Mouse (Mus musculus) heart, postnatal 0 days (tissue): ENCODE data around the gene Pitpnm2. TPM values are rescaled to one million over a fixed set of nuclear protein-coding genes. Genes with fewer than 3 reads are reported as not detected.

Source experiments
- ATAC-seq: fragments of 200-750 bp; cut with Nextera tagmentation; 2 replicates; pipeline ENCODE4 v1.8.0; 2017; ENCODE audit warnings: low read depth, moderate number of reproducible peaks, moderate library complexity; ENCODE audit not compliant: insufficient read depth
- DNase-seq: peaks from one replicate; pipeline ENCODE4 v3.0.0-alpha.2; 2016; ENCODE audit warnings: low spot score
- H3K27ac ChIP-seq: fragments of 300-500 bp; sonication (generic); 2 replicates; pipeline ENCODE4 v1.5.1; 2014; ENCODE audit warnings: low read depth, mild to moderate bottlenecking
- H3K27me3 ChIP-seq: fragments of 300-500 bp; sonication (generic); 2 replicates; pipeline ENCODE4 v1.6.1; 2014; ENCODE audit warnings: low read length, mixed read lengths; ENCODE audit not compliant: control insufficient read depth, insufficient read depth
- H3K36me3 ChIP-seq: fragments of 300-500 bp; sonication (generic); replicated peaks from 2 replicates; pipeline ENCODE4 v1.6.1; 2014; ENCODE audit warnings: low read length, mixed read lengths; ENCODE audit not compliant: control insufficient read depth, insufficient read depth
- H3K4me1 ChIP-seq: fragments of 300-500 bp; sonication (generic); 2 replicates; pipeline ENCODE4 v1.6.1; 2014; ENCODE audit warnings: antibody characterized with exemption; ENCODE audit not compliant: control insufficient read depth, insufficient read depth
- H3K4me2 ChIP-seq: fragments of 300-500 bp; sonication (generic); 2 replicates; pipeline ENCODE4 v1.6.1; 2014; ENCODE audit warnings: low read depth, mild to moderate bottlenecking, low read length, moderate library complexity
- H3K4me3 ChIP-seq: fragments of 300-500 bp; sonication (generic); 2 replicates; pipeline ENCODE4 v1.5.1; 2014; ENCODE audit warnings: low read depth, low read length
- H3K9ac ChIP-seq: fragments of 300-500 bp; sonication (generic); replicated peaks from 2 replicates; pipeline ENCODE4 v1.6.1; 2014; ENCODE audit warnings: low read depth, low read length, mixed read lengths
- H3K9me3 ChIP-seq: fragments of 300-500 bp; sonication (generic); replicated peaks from 2 replicates; pipeline ENCODE4 v1.6.1; 2016; ENCODE audit warnings: low read length; ENCODE audit not compliant: control insufficient read depth
- CTCF ChIP-seq: IDR thresholded peaks from 2 replicates; pipeline ENCODE4 v1.5.1; 2016; ENCODE audit warnings: antibody characterized with exemption, control low read depth, low read depth
- EP300 ChIP-seq: IDR thresholded peaks from 2 replicates; pipeline ENCODE4 v1.6.1; 2016; ENCODE audit warnings: antibody characterized with exemption, low read depth
- WGBS: fragments of 180-500 bp; shearing (Covaris S2); extraction: QIAGEN DNeasy Blood & Tissue Kit; methylation state at CpG from one replicate; pipeline ENCODE4 v1.1.7; 2014; 5-methylcytosine and 5-hydroxymethylcytosine counted together
- polyA plus RNA-seq: library from polyadenylated mRNA; unstranded; fragments of >200 nt; fragmentation: Nextera tagmentation; extraction: Ambion mirVana; gene quantifications from 2 replicates; pipeline ENCODE4 v1.2.1, GENCODE M21; 2015
- total RNA-seq: library from RNA; depleted of rRNA; stranded (reverse); fragments of >200 nt; gene quantifications from 2 replicates; pipeline ENCODE4 v1.2.3, GENCODE M21; 2014; ENCODE audit warnings: low replicate concordance

Pitpnm2 gene
- total and polyA plus RNA-seq, 2 experiments from 2014 or later = 3.2 to 17.1 TPM

DNA sequence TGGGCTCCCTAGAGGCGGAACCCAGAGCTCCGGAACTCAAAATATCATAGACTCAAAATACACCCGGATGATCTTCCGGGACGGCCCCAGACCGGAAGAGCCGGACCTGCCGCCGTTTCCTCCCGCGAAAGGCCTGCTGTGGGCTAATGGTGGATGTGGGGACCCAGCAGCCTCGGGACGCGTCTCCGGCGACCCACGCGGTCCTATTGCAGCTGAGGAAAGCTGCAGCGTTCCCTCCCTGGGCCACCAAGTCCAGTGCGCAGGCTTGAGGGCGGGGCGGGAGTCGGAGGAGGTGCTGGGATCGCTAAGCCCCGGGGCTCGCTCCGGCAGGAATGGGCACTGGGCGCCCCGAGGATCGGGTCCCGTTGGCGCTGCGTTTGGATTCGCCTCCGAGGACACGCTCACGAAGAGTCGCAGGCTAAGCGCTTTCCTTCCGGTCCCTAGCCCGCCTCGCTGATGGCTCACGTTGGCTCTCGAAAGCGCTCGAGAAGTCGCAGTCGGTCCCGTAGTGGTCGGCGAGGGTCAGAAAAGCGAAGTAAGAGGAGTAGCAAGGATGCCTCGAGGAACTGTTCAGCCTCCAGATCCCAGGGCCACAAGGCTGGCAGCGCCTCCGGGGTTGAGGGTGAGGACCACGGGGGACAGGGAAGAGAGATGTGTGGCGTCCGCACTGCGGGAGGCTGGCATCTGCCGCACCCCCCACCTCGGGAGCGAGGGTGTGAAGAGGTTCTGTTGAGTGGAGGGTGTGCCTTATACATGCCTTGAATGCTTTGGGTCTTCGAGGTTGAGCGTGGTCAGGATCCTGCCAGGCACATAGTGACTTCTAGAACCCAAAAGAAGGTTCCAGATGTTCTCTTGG lies 133.3 kb downstream of the Pitpnm2 start, which contains the start of gene Arl6ip4:
TSS of gene Arl6ip4 (plus strand) at position 100 of the 856 bp plus-strand sequence.
- 1% methylated on average over 64 of the region's 64 CpGs for WGBS
- ATAC-seq = no peak

DNA sequence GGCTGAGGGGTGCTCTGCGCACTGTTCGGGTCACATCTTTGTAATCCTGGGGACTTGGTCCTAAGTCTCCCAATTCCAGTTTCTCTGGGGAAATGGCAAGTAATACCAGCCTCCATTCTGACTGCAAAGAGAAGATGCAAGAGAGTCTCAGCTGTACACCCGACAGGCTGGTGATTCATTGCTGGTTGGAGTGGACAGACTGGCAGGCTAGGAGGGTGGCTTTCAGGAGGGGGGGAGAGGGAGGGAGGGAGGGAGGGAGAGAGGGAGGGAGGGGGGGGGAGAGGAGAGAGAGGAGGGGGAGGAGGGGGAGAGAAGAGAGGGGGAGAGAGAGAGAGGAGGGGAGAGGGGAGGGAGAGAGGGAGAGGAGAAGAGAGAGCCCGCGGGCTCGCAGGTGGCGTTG lies 134.0 kb downstream of the Pitpnm2 start:
- peaks cover 25% of the 10 kb centered on the region for H3K4me1 ChIP-seq
- ATAC-seq (no peak), DNase-seq (no peak)
- peak overlapping the region; percentile 94 for H3K4me2 ChIP-seq
- no peaks in the 10 kb centered on the region for H3K27me3 ChIP-seq
- peaks cover 44% of the 10 kb centered on the region for H3K36me3 ChIP-seq
- H3K9me3 ChIP-seq = no peaks in the 10 kb centered on the region
- H3K9ac ChIP-seq = peak overlapping the region; percentile 85
- H3K4me3 ChIP-seq = peak overlapping the region; percentile 79
- no peak for TF ChIP-seq EP300
- no peak for TF ChIP-seq CTCF
- H3K27ac ChIP-seq = peak overlapping the region; percentile 76; the same call in 1 of the 2 replicates
- 18% methylated on average over 7 of the region's 7 CpGs for WGBS

More for the DNA sequence above, 133.3 kb downstream of the Pitpnm2 start, which contains the start of gene Arl6ip4:
- H3K4me2 ChIP-seq = peak within 1 kb of the TSS; percentile 94
- H3K36me3 ChIP-seq = peaks cover 51% of the 10 kb centered on the region
- H3K4me1 ChIP-seq = peaks cover 21% of the 10 kb centered on the region
- TF ChIP-seq CTCF (no peak), EP300 (no peak)
- peak within 1 kb of the TSS; percentile 79 for H3K4me3 ChIP-seq
- H3K9me3 ChIP-seq = no peaks in the 10 kb centered on the region
- peak; percentile 33 for DNase-seq
- no peaks in the 10 kb centered on the region for H3K27me3 ChIP-seq
- H3K9ac ChIP-seq = peak within 1 kb of the TSS; percentile 85
- H3K27ac ChIP-seq = peak within 1 kb of the TSS; percentile 76

GRCm38 (mm10) chr5:124114276-124115025 lies 135.1 kb downstream of the Pitpnm2 start:
- DNase-seq (no peak), ATAC-seq (no peak)
- H3K9ac ChIP-seq = no peak overlapping the region
- no peaks in the 10 kb centered on the region for H3K27me3 ChIP-seq
- H3K27ac ChIP-seq = no peak overlapping the region
- WGBS = 92% methylated on average over 24 of the region's 24 CpGs
- H3K4me2 ChIP-seq = no peak overlapping the region
- peaks cover 25% of the 10 kb centered on the region for H3K4me1 ChIP-seq
- H3K4me3 ChIP-seq = no peak overlapping the region
- TF ChIP-seq CTCF = no peak
- TF ChIP-seq EP300 = no peak
- H3K36me3 ChIP-seq = peaks cover 33% of the 10 kb centered on the region
- H3K9me3 ChIP-seq = no peaks in the 10 kb centered on the region

- ATAC-seq = no peak
- TF ChIP-seq CTCF (peak; percentile 45), EP300 (no peak)
- peak; percentile 61 for DNase-seq
- H3K27ac ChIP-seq = peak overlapping the region; percentile 67
- peak overlapping the region; percentile 66 for H3K9ac ChIP-seq
- H3K4me1 ChIP-seq = peaks cover 25% of the 10 kb centered on the region
- 17% methylated on average over 14 of the region's 14 CpGs for WGBS
- H3K4me3 ChIP-seq = peak overlapping the region; percentile 89
- H3K4me2 ChIP-seq = peak overlapping the region; percentile 93
- H3K27me3 ChIP-seq = no peaks in the 10 kb centered on the region
- peaks cover 19% of the 10 kb centered on the region for H3K36me3 ChIP-seq
- H3K9me3 ChIP-seq = no peaks in the 10 kb centered on the region
Measured at GRCm38 (mm10) chr5:124113030-124113429, 136.5 kb downstream of the Pitpnm2 start.

GRCm38 (mm10) chr5:124112531-124112930 lies 137.0 kb downstream of the Pitpnm2 start:
- Histone ChIP-seq H3K36me3 (peaks cover 14% of the 10 kb centered on the region; the same call in 1 of the 2 replicates), H3K9ac (peak overlapping the region; percentile 66), H3K27ac (peak overlapping the region; percentile 67), H3K27me3 (no peaks in the 10 kb centered on the region), H3K4me1 (peaks cover 25% of the 10 kb centered on the region), H3K9me3 (no peaks in the 10 kb centered on the region), H3K4me2 (peak overlapping the region; percentile 93), H3K4me3 (peak overlapping the region; percentile 89)
- TF ChIP-seq CTCF (no peak), EP300 (no peak)
- WGBS = under 1% methylated on average over 18 of the region's 18 CpGs
- no peak for ATAC-seq
- no peak for DNase-seq
